Mouse (Mus musculus) stomach, postnatal 0 days (tissue): ENCODE measurements around the gene Otulinl.

Experiments
- CTCF ChIP-seq: IDR thresholded peaks from 2 replicates; pipeline ENCODE4 v1.5.1; 2016; ENCODE audit warnings: antibody characterized with exemption, low read depth, mild to moderate bottlenecking, moderate library complexity
- EP300 ChIP-seq: optimal IDR thresholded peaks from 2 replicates; pipeline ENCODE3; 2016; ENCODE audit warnings: antibody characterized with exemption

DNA sequence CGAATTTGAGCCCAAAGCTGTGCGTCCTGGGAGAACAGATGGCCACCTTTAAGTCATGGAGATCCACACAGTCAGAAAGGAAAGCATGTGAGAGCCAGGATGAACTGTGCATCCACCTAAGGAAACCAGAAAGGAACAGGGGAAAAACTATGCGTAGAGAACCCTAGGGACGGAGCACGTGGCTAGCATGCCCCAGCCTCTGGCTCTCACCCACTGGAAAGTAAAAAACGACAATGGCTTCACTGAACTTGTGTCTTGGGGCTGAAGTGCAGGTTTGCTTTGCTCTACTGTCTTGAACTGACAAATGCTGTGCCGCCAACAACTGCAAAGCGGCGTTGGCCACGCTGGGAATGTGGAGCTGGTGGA, 55.5 kb downstream of the Otulinl start:
- TF ChIP-seq CTCF (no peak), EP300 (no peak)
